Mouse (Mus musculus): Measurements from ENCODE around the gene Zfp931.

DNA sequence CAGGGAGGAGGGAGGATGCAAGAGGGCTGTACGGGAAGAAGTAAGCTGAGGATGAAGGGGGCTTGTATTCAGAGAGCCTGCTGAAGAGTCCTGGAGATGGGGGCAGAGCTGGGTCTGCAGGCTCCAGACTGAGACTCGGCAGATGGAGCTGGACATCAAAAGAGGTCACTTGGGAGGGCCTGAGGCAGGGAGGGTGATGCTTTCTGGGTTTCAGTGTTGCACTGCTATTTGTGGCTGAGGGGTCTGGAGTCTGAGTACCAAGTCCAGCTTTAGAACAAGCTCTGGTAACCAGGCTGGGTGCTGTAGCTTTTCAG, 43.1 kb upstream of the Zfp931 start:
- TF ChIP-seq CTCF (IDR thresholded peaks at IDR 0.05; ENCODE audit: low read depth): no peak
- TF ChIP-seq EP300 (IDR thresholded peaks at IDR 0.05; ENCODE audit: low read depth): no peak

All from liver, postnatal 0 days (tissue).